Mouse (Mus musculus) neural tube, embryonic 14.5 days (tissue): ENCODE results near the gene Mlec. TPM values are rescaled to one million over a fixed set of nuclear protein-coding genes. Genes with fewer than 3 reads are reported as not detected.

Source experiments
- ATAC-seq: fragments of 200-750 bp; cut with Nextera tagmentation; 2 replicates; pipeline ENCODE4 v1.8.0; 2017; ENCODE audit warnings: low read depth, mild to moderate bottlenecking, moderate TSS enrichment, moderate library complexity
- H3K27ac ChIP-seq: fragments of 300-500 bp; sonication (generic); 2 replicates; pipeline ENCODE4 v1.5.1; 2014; ENCODE audit warnings: low read depth, mild to moderate bottlenecking, control low read depth, low read length, moderate library complexity, mixed read lengths
- H3K27me3 ChIP-seq: fragments of 300-500 bp; sonication (generic); 2 replicates; pipeline ENCODE4 v1.6.1; 2014; ENCODE audit warnings: low read length; ENCODE audit not compliant: control insufficient read depth, insufficient read depth
- H3K36me3 ChIP-seq: fragments of 300-500 bp; sonication (generic); 2 replicates; pipeline ENCODE4 v1.6.1; 2014; ENCODE audit warnings: low read length, mixed read lengths; ENCODE audit not compliant: control insufficient read depth, insufficient read depth
- H3K4me1 ChIP-seq: fragments of 300-500 bp; sonication (generic); 2 replicates; pipeline ENCODE4 v1.6.1; 2014; ENCODE audit warnings: low read length; ENCODE audit not compliant: control insufficient read depth, insufficient read depth
- H3K4me2 ChIP-seq: fragments of 300-500 bp; sonication (generic); 2 replicates; pipeline ENCODE4 v1.6.1; 2014; ENCODE audit warnings: mild to moderate bottlenecking, low read depth, low read length, control low read depth
- H3K4me3 ChIP-seq: fragments of 300-500 bp; sonication (generic); 2 replicates; pipeline ENCODE4 v1.5.1; 2014; ENCODE audit warnings: low read depth, low read length, control low read depth, mixed read lengths
- H3K9ac ChIP-seq: fragments of 300-500 bp; sonication (generic); replicated peaks from 2 replicates; pipeline ENCODE4 v1.6.1; 2014; ENCODE audit warnings: low read depth, mild to moderate bottlenecking, control low read depth, low read length, mixed read lengths
- H3K9me3 ChIP-seq: fragments of 300-500 bp; sonication (generic); 2 replicates; pipeline ENCODE4 v1.6.1; 2016; ENCODE audit warnings: low read length; ENCODE audit not compliant: control insufficient read depth
- WGBS: fragments of 180-500 bp; shearing (Covaris S2); extraction: QIAGEN DNeasy Blood & Tissue Kit; methylation state at CpG from one replicate; pipeline ENCODE4 v1.1.7; 2014; 5-methylcytosine and 5-hydroxymethylcytosine counted together
- polyA plus RNA-seq: library from polyadenylated mRNA; unstranded; fragments of >200 nt; fragmentation: Nextera tagmentation; extraction: Ambion mirVana; gene quantifications from 2 replicates; pipeline ENCODE4 v1.2.1, GENCODE M21; 2014

Mlec gene
- polyA plus RNA-seq, 1 experiment from 2014 or later, result 23.9 TPM

DNA sequence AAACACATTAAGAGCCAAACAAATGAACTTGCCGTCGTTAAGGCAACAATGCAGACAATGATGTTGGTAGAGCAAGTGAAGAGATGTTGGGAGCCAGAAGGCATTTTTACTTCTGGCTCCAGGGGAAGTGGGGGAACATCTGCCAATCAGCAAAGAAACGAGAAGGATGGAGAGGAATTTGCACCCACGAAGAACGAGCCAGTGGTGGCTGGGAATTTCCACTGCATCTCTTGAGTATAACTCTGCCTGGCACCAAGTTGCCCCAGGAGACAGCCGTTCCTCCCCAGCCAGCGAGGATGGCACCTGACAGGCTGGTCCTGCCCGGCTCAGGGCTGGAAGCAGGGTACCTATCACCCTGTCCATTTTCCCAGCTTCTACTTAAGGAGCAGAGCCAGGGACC, 24.9 kb upstream of the Mlec start:
- no peak overlapping the region for H3K4me3 ChIP-seq
- peaks cover 14% of the 10 kb centered on the region for H3K4me1 ChIP-seq
- no peak for ATAC-seq
- H3K27ac ChIP-seq, result no peak overlapping the region
- no peaks in the 10 kb centered on the region for H3K9me3 ChIP-seq
- H3K4me2 ChIP-seq, result no peak overlapping the region
- H3K9ac ChIP-seq, result no peak overlapping the region
- H3K27me3 ChIP-seq, result no peaks in the 10 kb centered on the region
- WGBS, result 62% methylated on average over 8 of the region's 8 CpGs
- no peaks in the 10 kb centered on the region for H3K36me3 ChIP-seq

DNA sequence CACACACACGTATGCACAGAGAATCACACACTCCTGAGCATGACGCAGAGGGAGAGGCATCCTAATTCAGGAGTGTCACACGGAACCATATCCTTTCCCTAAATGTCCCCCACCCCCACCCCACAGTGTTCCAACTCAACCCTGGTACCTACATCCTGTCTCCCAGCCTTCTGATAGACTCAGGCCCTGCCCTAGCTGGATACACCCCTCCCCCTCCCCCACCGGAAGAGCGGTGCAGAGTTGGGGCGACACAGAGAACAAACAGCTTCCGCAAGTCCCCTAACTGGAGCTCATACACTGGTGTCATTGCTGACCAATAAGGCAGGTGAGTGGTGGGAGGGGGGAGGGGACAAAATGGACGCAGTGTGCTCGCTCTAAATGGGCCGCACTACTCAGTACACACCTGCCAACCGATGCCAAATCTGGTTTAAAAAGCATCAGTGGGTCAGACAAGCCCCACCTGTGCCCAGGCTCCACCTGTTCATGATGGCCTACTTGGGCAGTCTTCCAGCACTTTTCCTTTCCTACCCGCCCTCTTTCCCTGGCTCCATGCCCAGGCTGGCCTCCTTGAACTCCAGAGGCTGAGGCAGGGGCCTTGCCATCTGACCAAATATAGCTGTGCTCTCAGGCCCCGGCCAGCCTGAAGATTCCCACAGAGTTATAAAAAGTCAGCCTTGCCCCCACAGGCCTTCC, 23.4 kb upstream of the Mlec start:
- Histone ChIP-seq H3K27ac (no peak overlapping the region), H3K36me3 (no peaks in the 10 kb centered on the region), H3K4me3 (no peak overlapping the region), H3K4me1 (peaks cover 8% of the 10 kb centered on the region), H3K9ac (no peak overlapping the region), H3K9me3 (no peaks in the 10 kb centered on the region), H3K4me2 (no peak overlapping the region), H3K27me3 (no peaks in the 10 kb centered on the region)
- 68% methylated on average over 13 of the region's 13 CpGs for WGBS
- ATAC-seq, result no peak

- Histone ChIP-seq H3K9ac (no peak overlapping the region), H3K4me1 (peaks cover 5% of the 10 kb centered on the region; the same call in 1 of the 2 replicates), H3K4me2 (no peak overlapping the region), H3K36me3 (no peaks in the 10 kb centered on the region), H3K27me3 (no peaks in the 10 kb centered on the region), H3K4me3 (no peak overlapping the region), H3K27ac (no peak overlapping the region), H3K9me3 (no peaks in the 10 kb centered on the region)
- ATAC-seq, result no peak
- 92% methylated on average over 11 of the region's 11 CpGs for WGBS
Observed at GRCm38 (mm10) chr5:115179596-115179995, 21.6 kb upstream of the Mlec start.

- 84% methylated on average over 6 of the region's 6 CpGs for WGBS
- no peak overlapping the region for H3K9ac ChIP-seq
- H3K4me1 ChIP-seq, result no peaks in the 10 kb centered on the region
- H3K36me3 ChIP-seq, result peaks cover 4% of the 10 kb centered on the region; the same call in 1 of the 2 replicates
- H3K27me3 ChIP-seq, result no peaks in the 10 kb centered on the region
- H3K9me3 ChIP-seq, result no peaks in the 10 kb centered on the region
- no peak for ATAC-seq
- H3K4me3 ChIP-seq, result no peak overlapping the region
- no peak overlapping the region for H3K27ac ChIP-seq
- no peak overlapping the region for H3K4me2 ChIP-seq
Observed at GRCm38 (mm10) chr5:115177866-115178265, 19.9 kb upstream of the Mlec start.

DNA sequence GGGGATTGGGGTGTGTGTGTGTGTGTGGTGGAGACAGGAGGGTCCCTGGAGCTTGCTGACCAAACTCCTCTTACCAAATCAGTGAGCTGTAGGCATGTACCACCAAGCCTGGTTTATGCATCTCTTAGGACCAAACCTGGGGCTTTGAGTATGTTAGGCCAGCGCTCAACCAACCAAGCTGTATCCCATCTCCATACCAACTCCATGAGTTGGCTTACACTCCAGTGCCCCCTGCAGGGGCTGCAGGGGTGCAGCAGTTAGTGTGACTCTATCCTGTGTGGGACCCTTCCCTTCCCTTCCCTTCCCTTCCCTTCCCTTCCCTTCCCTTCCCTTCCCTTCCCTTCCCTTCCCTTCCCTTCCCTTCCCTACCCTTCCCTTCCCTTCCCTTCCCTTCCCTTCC, 16.6 kb upstream of the Mlec start:
- Histone ChIP-seq H3K9ac (no peak overlapping the region), H3K4me2 (no peak overlapping the region), H3K36me3 (peaks cover 5% of the 10 kb centered on the region; the same call in 1 of the 2 replicates), H3K4me1 (no peaks in the 10 kb centered on the region), H3K4me3 (no peak overlapping the region), H3K9me3 (no peaks in the 10 kb centered on the region), H3K27ac (no peak overlapping the region), H3K27me3 (no peaks in the 10 kb centered on the region)
- WGBS, result 82% methylated on average over 1 of the region's 1 CpGs
- no peak for ATAC-seq

GRCm38 (mm10) chr5:115170150-115170549, 12.2 kb upstream of the Mlec start:
- ATAC-seq, result no peak
- Histone ChIP-seq H3K4me2 (no peak overlapping the region), H3K4me3 (no peak overlapping the region), H3K36me3 (peaks cover 5% of the 10 kb centered on the region; the same call in 1 of the 2 replicates), H3K9ac (no peak overlapping the region), H3K27me3 (no peaks in the 10 kb centered on the region), H3K27ac (no peak overlapping the region), H3K4me1 (no peaks in the 10 kb centered on the region), H3K9me3 (no peaks in the 10 kb centered on the region)
- WGBS, result 85% methylated on average over 8 of the region's 8 CpGs

GRCm38 (mm10) chr5:115168641-115169415, 10.8 kb upstream of the Mlec start:
- 45% methylated on average over 27 of the region's 27 CpGs for WGBS
- no peak overlapping the region for H3K27ac ChIP-seq
- ATAC-seq, result no peak
- H3K4me3 ChIP-seq, result no peak overlapping the region
- H3K36me3 ChIP-seq, result peaks cover 5% of the 10 kb centered on the region; the same call in 1 of the 2 replicates
- H3K9me3 ChIP-seq, result no peaks in the 10 kb centered on the region
- H3K27me3 ChIP-seq, result no peaks in the 10 kb centered on the region
- no peaks in the 10 kb centered on the region for H3K4me1 ChIP-seq
- no peak overlapping the region for H3K4me2 ChIP-seq
- no peak overlapping the region for H3K9ac ChIP-seq

DNA sequence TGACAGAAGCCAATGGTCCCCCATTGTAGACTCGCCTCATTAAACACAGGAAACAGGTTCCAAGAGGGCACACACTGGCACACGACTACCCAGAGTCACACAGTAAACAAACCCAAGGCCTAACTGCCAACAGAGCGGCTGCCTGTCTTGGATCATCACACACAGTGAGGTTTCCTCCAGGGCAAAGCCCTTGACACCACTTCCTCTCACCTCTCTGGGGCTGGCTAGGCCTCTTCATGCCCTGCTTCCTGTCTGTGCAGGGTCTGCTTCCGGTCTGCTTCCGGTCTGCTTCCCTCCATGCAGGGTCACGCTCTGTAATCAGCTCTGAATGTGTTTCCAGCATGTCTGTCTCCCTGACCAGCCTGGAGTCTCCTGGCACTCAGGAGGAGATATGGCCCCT, 9.4 kb upstream of the Mlec start:
- no peak overlapping the region for H3K27ac ChIP-seq
- ATAC-seq, result no peak
- no peak overlapping the region for H3K4me2 ChIP-seq
- H3K36me3 ChIP-seq, result no peaks in the 10 kb centered on the region
- no peaks in the 10 kb centered on the region for H3K4me1 ChIP-seq
- H3K9ac ChIP-seq, result no peak overlapping the region
- H3K4me3 ChIP-seq, result no peak overlapping the region
- H3K9me3 ChIP-seq, result no peaks in the 10 kb centered on the region
- 78% methylated on average over 6 of the region's 6 CpGs for WGBS
- no peaks in the 10 kb centered on the region for H3K27me3 ChIP-seq

DNA sequence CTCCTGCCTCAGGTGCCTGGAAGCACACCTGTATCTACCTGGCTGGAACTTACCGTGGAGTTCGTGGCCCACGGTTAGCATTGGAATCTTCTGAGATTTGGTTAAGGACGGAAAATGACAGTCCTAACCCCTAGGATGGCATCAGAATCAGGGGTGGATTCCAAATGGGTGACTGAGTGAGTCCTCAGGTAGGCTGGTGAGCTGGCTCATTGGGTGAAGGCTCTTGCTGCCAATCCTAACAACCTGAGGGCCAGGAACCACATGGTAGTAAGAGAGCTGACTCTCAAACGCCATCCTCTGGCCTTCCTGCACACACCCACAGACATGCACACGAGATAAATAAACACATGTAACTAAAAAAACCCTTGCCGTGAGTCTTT, 8.8 kb upstream of the Mlec start:
- no peak for ATAC-seq
- Histone ChIP-seq H3K27ac (no peak overlapping the region), H3K27me3 (no peaks in the 10 kb centered on the region), H3K9ac (no peak overlapping the region), H3K36me3 (no peaks in the 10 kb centered on the region), H3K4me1 (no peaks in the 10 kb centered on the region), H3K4me2 (no peak overlapping the region), H3K4me3 (no peak overlapping the region), H3K9me3 (no peaks in the 10 kb centered on the region)
- WGBS, result 89% methylated on average over 7 of the region's 7 CpGs
